Mouse (Mus musculus) cerebellum, postnatal 25 days (tissue): ENCODE results near the gene Tmem184b.
A peak's percentile ranks its signal among the peaks of the same experiment; 100 is the strongest.

ENCODE experiments used
- DNase-seq, 2 experiments: peaks; one replicate each; pipeline ENCODE4 v3.0.0; 2021; ENCODE audit warnings: mixed read lengths in 2 of 2

Gene Tmem184b

DNA sequence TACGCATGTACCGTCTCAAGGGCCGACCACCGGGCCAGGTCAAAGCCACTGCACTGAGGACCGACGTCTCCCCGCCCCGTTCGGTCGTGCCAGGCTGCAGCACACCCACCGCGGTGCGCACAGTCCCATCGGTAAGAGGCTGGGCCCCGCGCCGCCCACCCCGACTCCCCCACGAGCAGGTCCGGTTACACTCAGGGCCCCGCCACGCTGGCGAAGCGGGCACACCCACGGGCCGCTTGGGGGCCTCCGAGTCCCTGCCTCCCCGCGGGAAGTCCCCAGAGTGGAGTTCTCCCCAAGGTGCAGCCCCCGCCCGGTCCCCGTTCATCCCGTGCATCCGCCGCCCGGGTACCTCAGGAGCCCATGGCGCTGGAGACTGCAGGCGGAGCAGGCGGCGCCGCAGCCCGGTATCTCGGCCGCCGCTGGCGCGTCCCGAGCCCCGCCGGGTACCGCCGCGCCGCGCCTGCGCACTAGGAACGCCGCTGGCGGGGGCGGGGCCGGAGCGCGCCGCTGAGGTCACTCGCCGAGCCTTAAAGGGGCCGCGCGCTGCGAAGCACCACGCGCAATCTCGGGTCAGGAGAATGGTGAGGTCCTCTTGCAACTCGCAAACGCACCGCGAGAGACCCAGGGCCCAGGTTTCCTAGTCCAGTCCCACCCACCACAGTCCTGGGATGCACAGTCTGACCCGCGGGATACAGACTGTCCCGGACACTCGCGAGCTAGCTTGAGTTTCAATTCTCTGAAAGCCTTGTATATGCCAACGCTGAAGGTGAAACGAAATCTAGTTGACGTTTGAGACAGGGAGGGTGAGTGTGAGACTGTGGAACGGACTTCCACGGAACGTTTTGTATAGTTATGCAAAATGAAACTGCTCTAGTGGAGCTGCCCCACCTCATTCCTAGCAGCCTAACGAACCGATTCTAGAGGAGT is at the start of gene Tmem184b:
TSS of gene Tmem184b (minus strand) at position 734 of the 927 bp plus-strand sequence.
- peak; percentile 94 to 96 for DNase-seq

- DNase-seq: no peak
Observed at GRCm38 (mm10) chr15:79448041-79448440, 44.7 kb upstream of the Tmem184b start.

DNA sequence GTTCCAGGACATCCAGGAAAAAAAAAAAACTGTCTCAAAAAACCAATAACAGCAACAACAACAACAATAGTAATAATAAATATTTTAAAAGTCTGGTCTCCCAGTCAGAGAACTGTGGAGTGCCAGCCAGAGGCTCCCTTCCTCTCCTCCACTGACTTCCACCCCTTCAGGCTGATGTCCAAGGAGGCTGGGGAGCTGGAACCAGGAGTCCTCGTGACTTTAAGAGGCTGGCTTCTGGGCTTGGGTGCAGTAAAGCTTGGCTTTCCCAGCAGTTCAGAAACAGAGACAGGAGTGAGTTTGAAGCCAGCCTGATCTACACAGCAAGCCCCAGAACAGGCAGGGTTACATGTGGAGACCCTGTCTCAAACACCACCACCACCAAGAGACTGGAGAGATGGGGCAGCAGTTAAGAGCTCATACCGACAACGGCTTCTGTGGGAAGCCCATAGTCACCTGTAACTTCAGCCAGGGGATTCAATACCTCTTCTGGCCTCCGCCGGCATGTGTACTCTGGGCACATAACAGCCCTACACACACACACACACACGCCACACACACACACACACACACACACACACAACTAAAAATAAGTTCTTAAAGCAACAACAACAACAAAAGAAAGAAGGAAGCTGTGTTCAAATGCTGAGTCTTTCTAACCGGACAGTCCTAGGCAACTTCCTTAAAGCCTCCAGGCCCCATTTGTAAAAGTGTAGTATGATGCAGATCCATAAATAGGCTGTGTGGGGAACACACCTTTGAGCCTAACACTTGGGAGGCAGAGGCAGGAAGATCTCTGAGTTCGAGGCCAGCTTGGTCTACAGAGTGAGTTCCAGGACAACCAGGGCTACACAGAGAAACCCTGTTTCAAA is 42.7 kb upstream of the Tmem184b start:
- DNase-seq: no peak

- no peak for DNase-seq
Observed at GRCm38 (mm10) chr15:79443856-79444410, 40.6 kb upstream of the Tmem184b start.

GRCm38 (mm10) chr15:79442961-79443518 is 39.7 kb upstream of the Tmem184b start:
- DNase-seq: peak in 1 of 2 experiments; percentile 37

DNA sequence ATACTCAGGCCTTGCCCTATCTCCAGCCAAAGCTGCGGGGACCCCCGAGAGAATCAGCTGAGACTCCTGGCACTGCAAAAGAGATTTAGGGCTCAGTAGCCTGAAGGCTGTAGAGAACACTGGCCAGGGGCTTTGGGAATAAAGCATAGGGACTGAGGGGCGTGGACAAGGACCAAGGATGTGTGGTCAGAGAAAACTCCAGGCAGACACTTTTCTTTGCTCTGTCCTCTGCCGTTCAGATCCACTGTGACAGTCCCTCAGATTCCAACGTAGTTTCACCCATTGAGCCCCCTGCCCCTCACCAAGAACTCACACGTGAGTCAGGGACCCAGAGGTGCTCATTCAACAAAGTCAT is 38.9 kb upstream of the Tmem184b start:
- no peak for DNase-seq

- DNase-seq: peak; percentile 88 to 93
Observed at GRCm38 (mm10) chr15:79441331-79442256, 38.2 kb upstream of the Tmem184b start.

DNA sequence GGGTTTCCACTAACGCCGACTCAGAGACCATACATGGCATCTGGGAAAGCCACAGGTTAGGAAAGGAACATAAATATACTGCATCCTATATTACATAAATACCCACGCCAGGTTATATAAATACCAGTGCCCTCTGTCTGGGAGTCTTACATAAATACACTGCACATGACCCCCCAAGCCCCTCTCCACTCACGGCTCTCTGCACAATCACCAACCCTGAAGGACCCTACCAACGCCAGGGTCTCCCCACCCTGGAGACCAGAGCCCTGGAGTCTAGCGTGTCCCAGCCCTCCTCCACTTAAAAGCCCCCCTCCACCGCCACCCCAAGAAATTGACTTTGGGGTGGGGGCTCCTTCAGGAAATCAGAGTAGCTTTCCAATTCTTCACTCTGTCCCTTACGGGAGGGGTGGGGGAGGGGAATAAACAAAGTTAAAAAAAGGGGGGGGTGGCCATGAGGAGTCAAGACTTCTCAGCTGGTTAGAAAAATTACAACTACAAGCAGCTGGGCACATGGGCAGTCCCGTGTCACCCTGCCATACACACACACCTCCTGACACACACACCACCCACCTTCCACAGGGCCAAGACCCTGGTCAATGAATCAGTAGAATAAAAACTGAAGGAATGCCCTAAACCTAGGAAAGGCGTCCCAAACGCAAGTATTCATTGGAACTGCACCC is 37.4 kb upstream of the Tmem184b start:
- DNase-seq: no peak

DNA sequence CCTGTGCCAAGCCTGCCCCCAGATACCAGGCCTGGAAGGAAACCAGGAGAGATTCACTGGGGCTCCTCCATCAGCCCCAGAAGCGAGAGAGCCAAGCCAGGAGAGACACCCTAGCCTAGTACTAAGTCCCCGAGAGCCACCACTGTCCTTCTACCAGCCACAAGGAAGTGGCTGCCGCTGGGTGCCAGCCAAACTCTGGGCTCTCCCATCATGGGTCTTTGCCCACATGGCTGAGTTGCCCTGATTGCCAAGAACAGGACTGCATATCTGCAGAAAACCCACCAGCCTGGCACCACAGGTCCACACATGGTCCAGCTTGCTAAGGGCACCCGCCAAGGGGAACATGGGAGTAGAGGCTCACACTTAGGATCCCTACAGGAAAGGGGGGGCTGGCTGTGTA is 36.9 kb upstream of the Tmem184b start:
- DNase-seq: peak; percentile 71 to 75

GRCm38 (mm10) chr15:79439386-79439785 is 36.0 kb upstream of the Tmem184b start:
- DNase-seq: no peak

DNA sequence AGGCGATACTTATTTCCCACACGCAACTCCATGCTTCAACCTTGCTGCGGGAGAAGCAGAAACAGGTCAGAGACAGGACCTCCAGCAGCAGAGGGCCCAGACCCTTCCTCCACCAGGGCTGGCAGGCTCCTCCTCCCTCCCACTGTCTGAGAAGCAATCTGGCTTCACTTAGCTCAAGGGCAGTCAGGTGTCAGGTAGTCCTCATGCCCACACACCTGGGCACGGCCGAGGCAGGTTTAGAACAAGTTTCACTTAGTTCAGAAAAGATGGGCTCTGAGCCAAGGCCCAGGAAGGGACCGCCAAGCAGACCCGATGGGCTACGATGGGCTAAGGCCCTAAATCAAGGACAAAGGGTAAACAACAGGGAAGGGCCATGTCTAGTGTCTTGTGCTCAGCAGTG is 35.4 kb upstream of the Tmem184b start:
- DNase-seq: no peak

DNA sequence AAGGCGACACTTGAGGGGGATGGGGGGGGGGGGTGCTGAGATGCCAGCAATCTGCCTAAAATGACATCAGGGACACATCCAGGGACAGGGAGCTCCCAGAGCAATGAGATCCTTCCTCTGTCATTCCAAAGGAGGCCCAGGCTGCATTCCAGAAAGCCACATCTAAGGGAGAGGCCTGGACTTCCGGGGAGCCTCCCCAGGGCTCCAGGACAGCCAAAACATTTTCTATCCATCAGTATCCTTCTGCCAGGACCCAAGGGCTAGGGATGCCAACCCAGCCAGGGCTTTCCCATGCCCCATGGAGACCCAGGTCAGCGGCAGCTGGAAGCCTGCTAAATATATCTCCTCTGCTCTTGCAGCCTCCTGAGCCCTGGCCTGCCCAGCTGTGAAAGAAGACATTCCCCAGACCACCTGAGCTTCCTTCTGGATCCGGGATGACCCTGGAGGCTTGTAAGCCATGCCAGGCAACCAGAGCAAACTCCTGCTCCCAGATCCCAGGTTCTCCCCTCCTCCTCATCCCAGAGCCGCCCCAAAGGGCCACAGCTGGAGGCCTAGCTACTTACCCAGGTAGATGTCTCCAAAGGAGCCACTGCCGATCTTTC is 34.9 kb upstream of the Tmem184b start:
- DNase-seq: no peak

DNA sequence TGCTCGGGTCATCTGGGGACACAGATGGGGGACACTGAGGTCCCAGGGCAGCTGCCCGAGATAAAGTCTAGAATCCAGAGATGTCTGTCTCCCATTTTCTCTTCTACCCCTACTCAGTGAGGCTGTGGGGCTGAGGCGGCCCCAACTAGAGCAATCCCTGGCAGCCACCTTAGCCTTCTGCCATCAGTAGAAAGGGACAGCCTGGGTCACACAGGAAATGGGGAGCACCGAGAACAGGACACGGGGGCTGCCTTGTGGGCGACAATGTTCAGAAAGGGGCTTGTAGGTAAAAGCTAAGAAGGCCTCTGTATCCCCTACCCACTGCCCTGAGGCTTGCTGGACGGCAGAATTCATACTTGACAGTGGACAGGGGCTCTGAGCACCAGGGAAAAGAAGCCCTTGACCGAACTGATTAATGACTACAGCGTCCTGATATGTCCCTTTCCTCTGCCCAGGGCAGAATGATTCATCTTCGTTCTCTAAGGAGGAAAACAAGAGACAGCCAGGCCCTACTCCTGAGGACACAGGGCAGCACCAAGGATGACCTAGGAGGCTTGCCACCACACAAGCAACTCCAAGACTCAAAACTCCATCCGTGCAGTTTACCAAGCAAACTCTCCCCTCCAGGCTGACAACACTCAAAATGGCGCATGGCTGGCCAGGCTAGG is 34.3 kb upstream of the Tmem184b start:
- no peak for DNase-seq

- peak; percentile 81 to 84 for DNase-seq
Observed at GRCm38 (mm10) chr15:79436481-79436921, 33.1 kb upstream of the Tmem184b start.

- DNase-seq: peak in 1 of 2 experiments; percentile 55
Observed at GRCm38 (mm10) chr15:79435191-79435671, 31.9 kb upstream of the Tmem184b start.

DNA sequence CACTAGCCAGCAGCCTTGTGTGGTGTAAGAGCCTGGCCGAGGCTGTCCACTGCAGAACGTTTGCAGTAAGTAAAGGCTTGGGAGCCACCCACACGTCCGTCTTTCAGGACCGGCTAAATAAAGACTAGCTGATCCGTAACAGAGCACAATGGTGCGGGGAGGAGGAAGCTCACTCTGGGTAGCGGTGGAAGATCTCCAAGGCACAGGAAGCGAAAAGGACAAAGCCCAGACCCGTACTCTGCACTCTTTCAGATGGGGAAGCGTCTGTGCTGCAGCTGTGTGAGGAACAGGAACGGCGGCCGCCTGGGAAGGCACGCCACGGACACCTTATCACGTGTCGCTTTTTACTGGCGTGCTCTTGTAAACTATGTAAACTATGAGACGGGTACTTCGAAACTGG is 29.5 kb upstream of the Tmem184b start:
- DNase-seq: peak; percentile 43 to 45

DNA sequence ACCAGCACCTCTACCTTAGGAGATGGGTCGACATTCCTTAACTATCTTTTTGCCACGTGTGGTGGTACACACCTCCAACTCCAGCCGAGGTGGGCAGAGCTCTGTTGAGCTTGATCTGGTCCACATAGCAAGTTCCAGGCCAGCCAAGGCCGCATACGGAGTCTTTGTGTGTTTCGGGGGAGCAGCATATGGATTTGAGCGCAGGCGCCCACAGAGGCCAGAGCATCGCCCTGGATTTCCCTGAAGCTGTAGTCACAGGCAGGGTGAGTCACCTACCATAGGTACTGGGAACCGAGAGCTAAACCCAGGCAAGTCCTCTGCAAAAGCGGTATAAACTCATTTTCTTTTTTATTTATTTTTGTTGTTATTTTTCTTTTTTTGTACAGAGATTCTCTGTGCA is 29.0 kb upstream of the Tmem184b start:
- no peak for DNase-seq

DNA sequence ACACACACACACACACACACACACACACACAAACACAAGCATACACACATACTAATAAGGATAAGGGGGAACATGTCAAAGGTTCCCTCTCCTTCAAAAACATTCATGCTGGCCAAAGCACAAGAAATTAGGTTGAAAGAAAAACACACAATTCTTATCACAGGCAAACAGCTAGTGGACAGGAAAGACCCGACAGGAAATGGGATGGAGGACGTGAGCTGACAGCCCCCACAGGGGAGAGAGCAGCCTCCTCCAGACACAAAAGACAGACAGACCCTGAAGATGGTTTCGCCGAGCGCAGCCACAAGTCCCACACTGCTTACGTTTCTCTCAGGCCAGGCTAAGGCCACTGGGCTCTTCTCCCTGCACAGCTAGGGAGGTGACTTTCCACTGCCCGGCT is 28.6 kb upstream of the Tmem184b start:
- no peak for DNase-seq

DNA sequence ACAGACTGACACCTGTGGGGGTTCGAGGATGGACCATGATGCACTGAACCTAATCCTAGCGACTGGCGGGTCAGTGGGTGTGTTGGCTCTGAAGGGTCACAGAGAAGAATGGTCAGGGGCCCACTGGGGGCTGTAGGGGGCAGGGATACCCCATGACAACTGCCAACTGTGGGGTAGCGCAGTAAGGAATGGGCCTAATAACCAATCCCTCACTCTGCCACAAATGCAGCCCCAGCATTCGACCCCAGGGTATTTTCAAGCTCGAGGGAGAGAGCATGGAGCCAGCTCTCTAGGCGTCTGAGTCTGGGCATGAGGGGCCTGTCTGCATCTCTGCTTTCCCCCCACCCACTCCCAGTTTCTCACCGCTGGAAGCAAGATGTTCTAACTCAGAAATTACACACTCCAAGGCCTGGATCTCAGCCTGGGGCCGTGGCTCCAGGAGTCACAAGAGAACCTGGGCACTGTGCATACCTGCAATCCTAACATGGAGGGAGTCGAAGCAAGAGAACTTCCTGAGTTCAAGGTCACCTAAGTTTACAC is 27.2 kb upstream of the Tmem184b start:
- no peak for DNase-seq

DNA sequence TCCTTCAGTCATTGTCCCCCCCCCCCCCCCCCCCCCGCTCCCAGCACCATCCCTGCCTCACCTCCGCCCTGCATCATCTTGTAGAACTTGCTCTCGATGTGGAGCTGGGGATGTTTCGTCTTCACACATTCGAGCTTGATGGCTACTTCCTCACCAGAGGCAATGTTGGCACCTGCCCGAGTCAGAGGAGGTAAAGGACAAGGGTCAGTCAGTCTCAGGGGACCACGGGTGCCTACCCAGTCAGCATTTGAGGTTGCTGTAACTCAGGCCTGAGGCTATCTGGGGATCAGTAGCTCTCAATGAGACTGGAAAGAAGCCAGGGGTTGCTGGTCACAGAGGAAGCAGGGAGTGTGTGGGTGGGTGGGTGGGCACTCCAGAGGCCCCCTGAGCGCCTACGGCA is 26.6 kb upstream of the Tmem184b start:
- no peak for DNase-seq
